Mouse (Mus musculus): Measurements from ENCODE around the gene Lce1l. TPM values are rescaled to one million over a fixed set of nuclear protein-coding genes. Genes with fewer than 3 reads are reported as not detected.
"Not testable (repeated sequence)": the region's sequence is repeated elsewhere in the genome, so short reads cannot be mapped to it uniquely, and the experiment has no call there.

The Lce1l gene
- total and polyA plus RNA-seq, 2 experiments = not detected

- Histone ChIP-seq H3K27ac (replicated peaks; ENCODE audit: insufficient read depth, low read depth, low read length) (no peak overlapping the region), H3K79me2 (ENCODE audit: control insufficient read depth, insufficient read depth, low read length) (no peaks in the 10 kb centered on the region), H3K4me3 (ENCODE audit: insufficient read depth, low read depth, low read length) (no peak overlapping the region), H3K27me3 (ENCODE audit: control insufficient read depth, insufficient read depth, low read length) (no peaks in the 10 kb centered on the region), H3K36me3 (ENCODE audit: control insufficient read depth, insufficient read depth, low read length) (no peaks in the 10 kb centered on the region), H3K4me1 (ENCODE audit: control insufficient read depth, insufficient read depth, low read length) (no peaks in the 10 kb centered on the region), H3K9ac (ENCODE audit: low read depth, low read length) (no peak overlapping the region)
- TF ChIP-seq POLR2A (IDR thresholded peaks at IDR 0.05; ENCODE audit: extremely low read depth, insufficient read depth, low read length) (no peak), CTCF (IDR thresholded peaks at IDR 0.05; ENCODE audit: low read depth, low read length) (no peak)
- no peak for DNase-seq (ENCODE audit: extremely low read depth, low read depth, low spot score)
- WGBS = 10% methylated on average over 1 of the region's 1 CpGs
Measured at GRCm38 (mm10) chr3:92825808-92826207, 25.3 kb downstream of the Lce1l start.

GRCm38 (mm10) chr3:92816036-92816435 is 35.0 kb downstream of the Lce1l start:
- not testable (repeated sequence) for H3K27ac ChIP-seq (replicated peaks; ENCODE audit: insufficient read depth, low read depth, low read length); H3K4me1 ChIP-seq (ENCODE audit: control insufficient read depth, insufficient read depth, low read length); H3K36me3 ChIP-seq (ENCODE audit: control insufficient read depth, insufficient read depth, low read length); H3K9ac ChIP-seq (ENCODE audit: low read depth, low read length); DNase-seq (ENCODE audit: extremely low read depth, low read depth, low spot score); H3K79me2 ChIP-seq (ENCODE audit: control insufficient read depth, insufficient read depth, low read length); H3K4me3 ChIP-seq (ENCODE audit: insufficient read depth, low read depth, low read length); H3K27me3 ChIP-seq (ENCODE audit: control insufficient read depth, insufficient read depth, low read length)
- 88% methylated on average over 2 of the region's 2 CpGs for WGBS

- Histone ChIP-seq H3K27me3 (ENCODE audit: control insufficient read depth, insufficient read depth, low read length) (no peaks in the 10 kb centered on the region; the same call in 1 of the 2 replicates), H3K27ac (replicated peaks; ENCODE audit: insufficient read depth, low read depth, low read length) (no peak overlapping the region), H3K4me3 (ENCODE audit: insufficient read depth, low read depth, low read length) (no peak overlapping the region), H3K79me2 (ENCODE audit: control insufficient read depth, insufficient read depth, low read length) (no peaks in the 10 kb centered on the region), H3K9ac (ENCODE audit: low read depth, low read length) (no peak overlapping the region), H3K36me3 (ENCODE audit: control insufficient read depth, insufficient read depth, low read length) (no peaks in the 10 kb centered on the region), H3K4me1 (ENCODE audit: control insufficient read depth, insufficient read depth, low read length) (no peaks in the 10 kb centered on the region)
- no peak for DNase-seq (ENCODE audit: extremely low read depth, low read depth, low spot score)
- WGBS = 88% methylated on average over 3 of the region's 3 CpGs
- TF ChIP-seq POLR2A (IDR thresholded peaks at IDR 0.05; ENCODE audit: extremely low read depth, insufficient read depth, low read length) = no peak
- no peak for TF ChIP-seq CTCF (IDR thresholded peaks at IDR 0.05; ENCODE audit: low read depth, low read length)
Measured at GRCm38 (mm10) chr3:92815581-92815980, 35.5 kb downstream of the Lce1l start.

GRCm38 (mm10) chr3:92807791-92808190 is 43.3 kb downstream of the Lce1l start, which contains the start of gene Lce1k:
TSS of gene Lce1k (minus strand) at chr3:92807891.
- no peak within 1 kb of the TSS for H3K4me3 ChIP-seq (ENCODE audit: insufficient read depth, low read depth, low read length)
- no peaks in the 10 kb centered on the region for H3K36me3 ChIP-seq (ENCODE audit: control insufficient read depth, insufficient read depth, low read length)
- no peak for DNase-seq (ENCODE audit: extremely low read depth, low read depth, low spot score)
- H3K27ac ChIP-seq (replicated peaks; ENCODE audit: insufficient read depth, low read depth, low read length) = no peak within 1 kb of the TSS
- H3K27me3 ChIP-seq (ENCODE audit: control insufficient read depth, insufficient read depth, low read length) = no peaks in the 10 kb centered on the region
- no peak within 1 kb of the TSS for H3K9ac ChIP-seq (ENCODE audit: low read depth, low read length)
- no peak for TF ChIP-seq CTCF (IDR thresholded peaks at IDR 0.05; ENCODE audit: low read depth, low read length)
- no peak for TF ChIP-seq POLR2A (IDR thresholded peaks at IDR 0.05; ENCODE audit: extremely low read depth, insufficient read depth, low read length)
- H3K4me1 ChIP-seq (ENCODE audit: control insufficient read depth, insufficient read depth, low read length) = no peaks in the 10 kb centered on the region
- H3K79me2 ChIP-seq (ENCODE audit: control insufficient read depth, insufficient read depth, low read length) = no peaks in the 10 kb centered on the region

Other genes starting within 250 kb of the Lce1l start
- not detected in 2 replicates for gene 2210017I01Rik, start 243.8 kb downstream of the Lce1l start, total RNA-seq (2014; rRNA removed)
- not detected in 2 replicates for gene 2210017I01Rik, start 243.8 kb downstream of the Lce1l start, polyA plus RNA-seq (2012; rRNA removed)
- not detected in 2 replicates for gene Lce6a, start 229.6 kb downstream of the Lce1l start, total RNA-seq (2014; rRNA removed)
- not detected in 2 replicates for gene Lce6a, start 229.6 kb downstream of the Lce1l start, polyA plus RNA-seq (2012; rRNA removed)
- gene Lce1a1, start 203.0 kb downstream of the Lce1l start, total RNA-seq (2014; rRNA removed) = not detected in 2 replicates
- gene Lce1a1, start 203.0 kb downstream of the Lce1l start, polyA plus RNA-seq (2012; rRNA removed) = not detected in 2 replicates
- gene Lce1b, start 194.4 kb downstream of the Lce1l start, total RNA-seq (2014; rRNA removed) = not detected in 2 replicates
- not detected in 2 replicates for gene Lce1b, start 194.4 kb downstream of the Lce1l start, polyA plus RNA-seq (2012; rRNA removed)
- gene Lce1a2, start 181.0 kb downstream of the Lce1l start, total RNA-seq (2014; rRNA removed) = not detected in 2 replicates
- not detected in 2 replicates for gene Lce1a2, start 181.0 kb downstream of the Lce1l start, polyA plus RNA-seq (2012; rRNA removed)
- not detected in 2 replicates for gene Lce1c, start 172.0 kb downstream of the Lce1l start, total RNA-seq (2014; rRNA removed)
- gene Lce1c, start 172.0 kb downstream of the Lce1l start, polyA plus RNA-seq (2012; rRNA removed) = not detected in 2 replicates
- gene Lce1d, start 164.1 kb downstream of the Lce1l start, total RNA-seq (2014; rRNA removed) = not detected in 2 replicates
- not detected in 2 replicates for gene Lce1d, start 164.1 kb downstream of the Lce1l start, polyA plus RNA-seq (2012; rRNA removed)
- not detected in 2 replicates for gene Lce1e, start 142.2 kb downstream of the Lce1l start, total RNA-seq (2014; rRNA removed)
- gene Lce1e, start 142.2 kb downstream of the Lce1l start, polyA plus RNA-seq (2012; rRNA removed) = not detected in 2 replicates
- not detected in 2 replicates for gene Lce1f, start 130.9 kb downstream of the Lce1l start, total RNA-seq (2014; rRNA removed)
- gene Lce1f, start 130.9 kb downstream of the Lce1l start, polyA plus RNA-seq (2012; rRNA removed) = not detected in 2 replicates
- not detected in 2 replicates for gene Gm38119, start 112.2 kb downstream of the Lce1l start, total RNA-seq (2014; rRNA removed)
- gene Gm38119, start 112.2 kb downstream of the Lce1l start, polyA plus RNA-seq (2012; rRNA removed) = not detected in 2 replicates
- gene Lce1g, start 98.9 kb downstream of the Lce1l start, total RNA-seq (2014; rRNA removed) = not detected in 2 replicates
- not detected in 2 replicates for gene Lce1g, start 98.9 kb downstream of the Lce1l start, polyA plus RNA-seq (2012; rRNA removed)
- gene Lce1h, start 86.2 kb downstream of the Lce1l start, total RNA-seq (2014; rRNA removed) = not detected in 2 replicates
- gene Lce1h, start 86.2 kb downstream of the Lce1l start, polyA plus RNA-seq (2012; rRNA removed) = not detected in 2 replicates
- not detected in 2 replicates for gene Lce1i, start 72.4 kb downstream of the Lce1l start, total RNA-seq (2014; rRNA removed)
- gene Lce1i, start 72.4 kb downstream of the Lce1l start, polyA plus RNA-seq (2012; rRNA removed) = not detected in 2 replicates
- gene Lce1j, start 60.8 kb downstream of the Lce1l start, total RNA-seq (2014; rRNA removed) = not detected in 2 replicates
- not detected in 2 replicates for gene Lce1j, start 60.8 kb downstream of the Lce1l start, polyA plus RNA-seq (2012; rRNA removed)
- gene Lce1k, start 43.4 kb downstream of the Lce1l start, total RNA-seq (2014; rRNA removed) = not detected in 2 replicates
- not detected in 2 replicates for gene Lce1k, start 43.4 kb downstream of the Lce1l start, polyA plus RNA-seq (2012; rRNA removed)
- not detected in 2 replicates for gene Kprp, start 24.0 kb downstream of the Lce1l start, total RNA-seq (2014; rRNA removed)
- not detected in 2 replicates for gene Kprp, start 24.0 kb downstream of the Lce1l start, polyA plus RNA-seq (2012; rRNA removed)
- not detected in 2 replicates for gene 2310050C09Rik, start 18.9 kb upstream of the Lce1l start, total RNA-seq (2014; rRNA removed)
- not detected in 2 replicates for gene 2310050C09Rik, start 18.9 kb upstream of the Lce1l start, polyA plus RNA-seq (2012; rRNA removed)
- gene Lce3a, start 74.9 kb upstream of the Lce1l start, total RNA-seq (2014; rRNA removed) = not detected in 2 replicates
- not detected in 2 replicates for gene Lce3a, start 74.9 kb upstream of the Lce1l start, polyA plus RNA-seq (2012; rRNA removed)
- not detected in 2 replicates for gene Lce3b, start 81.7 kb upstream of the Lce1l start, total RNA-seq (2014; rRNA removed)
- gene Lce3b, start 81.7 kb upstream of the Lce1l start, polyA plus RNA-seq (2012; rRNA removed) = not detected in 2 replicates
- gene Lce3c, start 93.2 kb upstream of the Lce1l start, total RNA-seq (2014; rRNA removed) = not detected in 2 replicates
- not detected in 2 replicates for gene Lce3c, start 93.2 kb upstream of the Lce1l start, polyA plus RNA-seq (2012; rRNA removed)
- gene Lce3d, start 106.1 kb upstream of the Lce1l start, total RNA-seq (2014; rRNA removed) = not detected in 2 replicates
- not detected in 2 replicates for gene Lce3d, start 106.1 kb upstream of the Lce1l start, polyA plus RNA-seq (2012; rRNA removed)
- not detected in 2 replicates for gene Lce3e, start 115.8 kb upstream of the Lce1l start, total RNA-seq (2014; rRNA removed)
- gene Lce3e, start 115.8 kb upstream of the Lce1l start, polyA plus RNA-seq (2012; rRNA removed) = not detected in 2 replicates
- gene Lce3f, start 140.9 kb upstream of the Lce1l start, total RNA-seq (2014; rRNA removed) = not detected in 2 replicates
- gene Lce3f, start 140.9 kb upstream of the Lce1l start, polyA plus RNA-seq (2012; rRNA removed) = not detected in 2 replicates
- not detected in 2 replicates for gene Crct1, start 164.4 kb upstream of the Lce1l start, total RNA-seq (2014; rRNA removed)
- not detected in 2 replicates for gene Crct1, start 164.4 kb upstream of the Lce1l start, polyA plus RNA-seq (2012; rRNA removed)
- gene Lce1m, start 167.8 kb upstream of the Lce1l start, total RNA-seq (2014; rRNA removed) = not detected in 2 replicates
- not detected in 2 replicates for gene Lce1m, start 167.8 kb upstream of the Lce1l start, polyA plus RNA-seq (2012; rRNA removed)
- not detected in 2 replicates for gene Gm4858, start 217.5 kb upstream of the Lce1l start, total RNA-seq (2014; rRNA removed)
- not detected in 2 replicates for gene Gm4858, start 217.5 kb upstream of the Lce1l start, polyA plus RNA-seq (2012; rRNA removed)

Data from liver, adult 2 months (tissue).